Mouse (Mus musculus) fat pad, adult 2 months (tissue): Measurements from ENCODE around the gene Hddc3.
A peak's percentile ranks its signal among the peaks of the same experiment; 100 is the strongest.

Experiments
- DNase-seq: peaks from one replicate; pipeline ENCODE4 v3.0.0-alpha.2; 2011; ENCODE audit warnings: low read depth, low spot score; ENCODE audit errors: extremely low read depth

Hddc3 gene

DNA sequence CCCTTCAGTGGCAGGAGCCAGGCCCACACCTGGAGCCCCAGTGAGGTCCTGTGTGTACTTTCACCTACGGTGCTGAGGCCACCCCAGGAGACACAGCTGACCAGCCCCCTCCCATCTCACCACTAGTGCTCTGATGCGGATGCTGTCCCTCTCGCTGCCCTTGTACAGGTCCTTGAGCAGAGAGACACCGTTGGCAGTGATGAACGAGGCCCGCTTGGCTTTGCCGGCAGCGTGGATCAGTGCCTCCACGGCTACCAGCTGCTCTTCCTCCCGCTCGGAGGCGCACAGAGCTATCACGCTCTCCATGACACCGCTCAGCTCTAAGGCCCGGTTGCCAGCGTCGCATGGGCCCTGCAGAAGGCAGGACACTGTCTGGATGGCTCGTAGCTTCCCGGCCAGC lies 11.5 kb upstream of the Hddc3 start:
- no peak for DNase-seq

DNA sequence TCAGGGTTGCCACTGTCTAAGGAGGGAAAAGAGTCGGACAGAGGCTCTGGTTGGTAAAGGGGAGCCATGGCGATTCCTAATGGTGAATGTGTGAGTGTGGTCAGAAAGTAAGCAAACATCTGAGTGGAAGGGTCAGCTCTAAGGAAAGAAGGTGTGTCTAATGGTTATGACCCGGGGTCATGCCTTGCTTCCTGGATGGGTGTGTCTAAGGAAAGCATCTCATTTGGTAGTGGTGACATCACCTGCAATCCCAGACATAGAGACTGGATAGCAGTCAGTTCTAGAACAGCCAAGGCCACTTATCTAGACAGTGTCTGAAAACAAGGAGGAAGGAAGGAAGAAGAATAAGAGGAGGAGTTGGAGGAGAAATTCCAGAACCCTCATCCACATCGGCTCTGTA lies 8.1 kb upstream of the Hddc3 start:
- DNase-seq: no peak

DNA sequence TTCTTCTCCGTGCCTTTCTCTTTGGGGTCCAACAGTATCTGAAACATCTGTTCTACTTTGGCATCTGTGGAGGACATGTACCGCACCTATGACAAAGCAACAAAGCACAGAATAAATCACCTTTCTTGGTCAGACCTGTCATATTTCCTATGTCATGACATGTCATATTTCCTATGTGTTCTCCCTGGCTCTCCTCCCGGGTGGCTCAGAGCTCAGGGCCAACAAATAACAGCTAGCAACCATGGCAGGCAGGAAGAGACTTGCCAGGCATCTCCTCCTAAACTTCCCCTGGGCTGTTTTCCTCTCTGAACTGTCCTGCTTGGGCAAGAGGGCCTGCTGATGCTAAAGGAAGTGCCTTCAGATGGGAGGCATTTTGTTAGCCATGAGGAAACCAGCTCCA lies 6.0 kb upstream of the Hddc3 start:
- DNase-seq: peak; percentile 94

DNA sequence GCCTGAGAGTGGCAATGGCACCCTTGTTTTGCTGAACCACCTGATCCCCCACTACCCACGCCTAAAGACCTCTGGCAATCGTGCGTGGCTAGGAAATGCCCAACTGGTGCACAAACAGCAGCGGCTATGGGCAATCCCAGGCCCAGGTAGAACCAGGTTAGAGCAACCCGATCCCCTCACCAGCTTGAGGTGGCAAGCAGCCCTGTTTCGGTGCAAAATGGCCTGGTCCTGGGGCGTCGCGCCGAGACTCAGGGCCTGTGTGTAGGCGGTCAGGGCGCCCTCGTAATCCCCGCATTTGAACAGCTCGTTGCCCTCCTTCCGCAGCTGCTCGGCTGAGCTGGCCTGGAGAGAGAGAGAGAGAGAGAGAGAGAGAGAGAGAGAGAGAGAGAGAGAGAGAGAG lies 3.5 kb upstream of the Hddc3 start:
- no peak for DNase-seq

DNA sequence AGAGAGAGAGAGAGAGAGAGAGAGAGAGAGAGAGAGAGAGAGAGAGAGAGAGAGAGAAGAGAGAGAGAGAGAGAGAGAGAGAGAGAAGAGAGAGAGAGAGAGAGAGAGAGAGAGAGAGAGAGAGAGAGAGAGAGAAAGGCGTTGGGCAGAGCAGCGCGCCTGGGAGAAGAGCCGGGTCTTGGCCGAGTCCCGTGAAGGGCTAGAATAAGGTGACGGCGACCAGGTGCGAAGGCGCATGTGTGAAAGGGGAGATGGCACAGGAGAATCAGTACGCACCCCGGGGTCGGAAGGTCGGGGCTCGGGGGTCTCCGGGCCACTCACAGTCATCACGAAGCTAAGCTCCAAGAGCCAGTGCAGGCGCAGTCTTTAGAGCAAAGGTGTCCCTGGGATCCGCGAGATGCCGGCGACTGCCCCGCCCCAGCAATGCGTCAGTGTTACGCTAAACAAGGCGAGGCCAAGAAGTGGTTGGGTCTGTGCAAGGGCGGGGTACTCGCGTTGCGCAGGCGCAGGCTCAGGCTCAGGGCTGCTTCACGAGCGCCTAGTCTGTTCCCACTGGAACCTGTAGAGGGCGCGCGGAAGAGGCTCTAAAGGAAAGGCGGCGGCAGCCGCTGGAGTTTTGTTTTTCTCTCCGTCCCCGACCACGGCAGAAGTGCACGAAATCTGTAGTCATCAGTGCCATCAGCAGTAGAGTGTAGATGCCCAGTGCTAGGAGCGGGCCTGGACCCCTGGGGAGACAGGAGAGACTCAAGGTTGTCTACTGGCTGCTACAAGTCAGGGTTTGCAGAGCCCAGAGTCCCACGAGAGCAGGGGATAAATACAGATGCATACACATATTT lies 2.9 kb upstream of the Hddc3 start:
- no peak for DNase-seq

DNA sequence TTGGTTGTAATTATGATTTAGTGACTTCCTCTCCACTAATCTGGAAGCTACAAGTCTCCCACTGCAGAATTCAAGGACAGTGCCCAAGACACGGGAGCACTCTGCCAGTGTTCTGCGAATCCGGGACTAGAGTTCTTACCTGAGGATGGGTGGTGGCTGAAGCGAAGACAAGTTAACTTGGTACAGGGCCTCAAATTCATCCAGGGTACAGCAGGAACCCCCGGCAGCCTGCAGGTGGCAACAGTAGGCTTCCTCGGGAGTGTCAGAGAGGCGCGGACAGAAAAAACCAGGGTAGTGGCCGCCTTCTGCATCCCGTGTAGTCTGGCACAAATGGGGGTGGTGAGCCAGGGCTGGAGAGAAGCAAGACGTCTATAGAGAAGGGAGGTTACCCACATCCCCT lies 2.1 kb upstream of the Hddc3 start, which contains the start of gene Unc45a:
Unc45a (minus strand) TSS at position 213 of the 400 bp plus-strand sequence.
- DNase-seq: no peak

DNA sequence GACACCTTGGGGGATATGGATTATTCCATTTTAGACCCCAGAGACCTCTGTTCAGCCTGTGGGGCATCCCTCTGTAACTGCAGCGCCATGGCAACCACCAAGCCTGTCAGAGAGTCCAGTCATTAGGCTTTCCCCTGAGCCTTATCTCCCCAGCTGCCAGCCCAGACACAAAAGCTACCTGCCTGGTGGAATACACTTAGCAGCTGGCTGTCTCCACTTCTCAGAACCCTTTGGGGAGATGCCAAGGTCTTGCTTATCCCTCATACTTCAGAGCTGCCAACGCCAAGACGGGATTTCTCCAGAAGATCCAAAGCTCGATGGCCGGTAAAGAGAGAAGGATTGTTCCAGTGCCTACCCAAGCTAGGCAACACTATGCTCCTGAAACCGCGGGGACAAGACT lies 1.1 kb upstream of the Hddc3 start:
- no peak for DNase-seq

DNA sequence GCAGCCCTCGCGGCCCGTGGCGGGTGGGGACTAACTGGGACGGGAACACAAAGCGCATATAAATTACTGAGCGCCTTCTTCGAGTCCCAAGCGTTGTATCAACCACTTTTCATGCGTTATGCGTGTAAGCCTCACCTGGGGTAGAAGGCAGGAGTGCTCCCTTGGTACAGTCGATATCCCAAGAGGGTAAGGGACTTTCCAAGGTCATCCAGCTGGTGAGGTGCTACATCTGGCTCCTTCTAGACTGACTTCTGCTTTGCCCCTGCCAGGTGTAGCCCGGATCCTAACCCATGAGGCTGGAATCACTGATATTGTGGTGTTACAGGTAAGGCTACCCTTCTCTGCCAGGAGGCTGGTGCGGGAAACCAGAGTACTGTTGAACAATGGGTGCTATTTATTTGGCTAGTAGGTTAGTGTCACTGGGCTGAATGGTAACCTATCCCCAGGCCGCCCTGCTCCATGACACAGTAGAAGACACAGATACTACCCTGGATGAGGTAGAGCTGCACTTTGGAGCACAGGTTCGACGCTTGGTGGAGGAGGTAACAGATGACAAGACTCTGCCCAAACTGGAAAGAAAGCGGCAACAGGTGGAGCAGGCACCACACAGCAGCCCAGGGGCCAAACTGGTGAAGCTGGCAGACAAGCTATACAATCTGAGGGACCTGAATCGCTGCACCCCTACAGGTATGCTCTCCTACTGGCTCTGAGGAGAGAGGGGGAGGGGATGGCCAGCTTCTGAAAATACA lies 540 bp downstream of the Hddc3 start:
- DNase-seq: no peak

DNA sequence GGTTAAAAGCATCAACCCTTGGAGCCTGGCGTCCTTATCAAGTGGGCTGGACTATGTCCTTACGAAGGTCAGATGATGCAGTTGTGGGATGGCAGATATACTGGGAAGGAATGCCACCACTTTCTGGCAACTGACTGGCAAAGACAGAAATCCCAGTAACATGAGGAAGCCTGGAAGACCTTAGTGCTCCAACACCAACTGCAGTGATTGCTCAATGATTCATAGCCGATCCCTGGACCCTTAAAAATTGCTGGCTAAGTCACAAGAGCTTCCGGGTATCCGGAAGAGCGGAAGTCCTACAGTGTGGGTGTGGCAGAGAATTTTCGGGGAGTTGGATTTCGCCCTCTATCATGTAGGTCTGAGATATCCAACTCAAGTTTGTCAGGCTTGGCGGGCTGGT lies 3.3 kb downstream of the Hddc3 start:
- DNase-seq: no peak

DNA sequence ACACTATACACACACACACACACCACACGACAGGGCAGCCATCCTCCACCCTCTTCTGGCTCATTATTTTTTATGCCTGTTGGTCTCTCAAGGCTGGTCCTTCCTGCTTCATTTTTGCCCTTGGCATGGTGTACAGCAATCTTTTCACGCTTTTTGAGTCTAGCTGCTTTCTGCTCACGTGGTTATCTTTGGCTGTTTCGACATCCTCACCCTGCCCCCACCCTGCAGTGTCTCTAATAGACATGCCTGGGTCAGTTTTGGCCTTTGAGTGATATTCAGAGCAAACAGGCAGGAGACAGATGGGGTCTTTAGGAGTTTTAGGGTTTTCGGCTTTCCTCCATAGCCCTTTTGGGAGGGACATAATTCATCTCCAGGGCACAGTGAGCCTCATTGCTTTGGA lies 3.9 kb downstream of the Hddc3 start:
- DNase-seq: no peak

DNA sequence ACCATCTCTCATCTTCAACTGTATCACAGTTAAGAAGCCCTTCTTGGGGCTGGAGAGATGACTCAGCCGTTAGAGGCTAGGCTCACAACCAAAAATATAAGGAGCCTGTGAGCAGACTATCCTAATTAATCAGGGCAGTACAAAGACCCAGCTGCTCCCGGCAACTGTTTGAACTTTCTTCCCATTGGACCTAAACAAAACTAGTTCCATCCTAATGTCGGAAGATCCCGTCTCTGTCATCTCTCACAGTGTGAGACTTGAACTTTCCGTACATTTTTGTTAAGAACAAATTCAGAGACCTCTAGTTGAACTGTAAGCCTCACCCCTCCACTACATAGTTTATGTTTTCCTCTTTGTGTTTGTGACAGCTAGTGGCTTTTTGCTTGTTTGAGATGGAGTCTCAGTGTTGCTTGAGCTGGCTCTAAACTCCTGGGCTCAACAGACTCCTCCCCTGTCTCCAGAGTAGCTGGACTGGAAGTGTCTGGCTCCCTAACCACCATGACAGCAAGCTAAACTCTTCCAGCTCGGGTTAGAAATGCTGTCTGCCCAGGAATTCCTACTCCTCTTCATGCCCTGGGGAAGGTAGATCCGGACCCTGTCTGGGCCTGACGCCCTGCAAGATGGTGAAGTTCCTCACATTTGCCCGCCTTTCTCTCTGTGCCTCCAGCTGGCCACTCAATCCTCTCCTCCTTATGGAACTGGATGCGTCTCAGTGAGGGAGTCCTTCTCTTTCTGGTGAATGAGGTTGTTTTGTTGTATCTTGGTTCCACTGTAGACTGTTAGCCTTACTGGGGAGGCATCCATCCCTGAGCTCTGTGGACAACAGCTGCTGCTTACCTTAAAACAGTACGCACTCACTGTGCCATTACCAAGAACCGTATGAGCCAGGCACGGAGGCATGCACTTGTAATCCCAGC lies 5.0 kb downstream of the Hddc3 start:
- no peak for DNase-seq

DNA sequence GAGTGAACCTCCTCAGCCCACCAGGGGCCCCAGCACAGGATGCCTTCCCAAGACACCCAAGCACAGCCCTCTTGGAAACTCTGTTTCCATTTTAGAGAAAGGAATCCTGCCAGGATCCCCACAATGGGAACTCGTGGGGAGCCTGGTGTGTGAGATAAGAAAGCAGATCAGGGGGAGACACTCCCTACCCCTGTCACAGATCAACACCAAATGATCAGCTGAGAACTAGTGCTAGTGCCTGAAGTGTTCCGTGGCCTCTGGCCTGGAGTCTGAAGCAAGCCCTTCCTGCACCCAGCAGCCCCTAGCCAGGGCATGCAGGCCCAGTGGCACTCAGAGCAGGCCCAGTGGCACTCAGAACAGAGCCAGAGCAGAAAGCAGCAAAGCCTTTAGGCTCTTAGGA lies 7.9 kb downstream of the Hddc3 start:
- DNase-seq: no peak

DNA sequence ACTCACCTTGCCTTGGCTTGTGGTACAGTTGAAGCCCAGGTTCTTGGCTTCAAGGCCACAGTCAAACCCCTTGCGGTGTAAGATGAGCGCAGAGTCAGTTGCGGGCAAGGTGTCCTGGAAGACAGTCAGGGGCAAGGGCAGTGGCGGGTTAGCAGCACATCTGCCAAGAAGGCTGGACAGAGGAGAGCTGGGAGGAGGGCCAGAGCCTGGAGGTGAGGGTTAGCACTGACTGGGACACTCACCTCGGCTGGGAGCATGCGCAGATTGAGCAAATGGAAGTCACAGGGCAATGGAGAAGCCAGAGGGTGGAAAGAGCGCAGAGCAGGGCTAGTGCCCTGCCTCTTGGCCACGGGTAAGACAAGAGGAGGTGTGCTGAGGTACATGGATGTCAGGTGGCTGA lies 10.0 kb downstream of the Hddc3 start:
- no peak for DNase-seq

DNA sequence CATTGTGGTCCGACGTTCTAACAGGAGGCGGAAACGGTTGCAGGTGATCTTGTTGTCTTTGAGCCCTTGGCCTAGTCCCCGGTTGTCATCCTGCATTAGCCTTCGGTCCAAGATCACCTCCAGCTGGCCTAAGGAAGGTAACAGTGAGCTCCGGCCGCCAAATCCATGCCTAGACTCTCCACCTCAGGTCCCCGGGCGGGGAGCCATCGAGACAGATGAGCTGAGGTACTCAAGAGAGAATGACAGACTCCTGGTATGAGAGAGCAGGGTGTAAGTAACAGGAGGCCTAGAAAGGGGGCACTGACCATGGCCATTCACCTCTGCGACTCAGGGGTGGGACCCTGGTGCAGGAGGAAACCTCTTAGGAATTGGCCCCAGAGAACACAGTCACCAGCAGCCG lies 13.4 kb downstream of the Hddc3 start:
- no peak for DNase-seq

DNA sequence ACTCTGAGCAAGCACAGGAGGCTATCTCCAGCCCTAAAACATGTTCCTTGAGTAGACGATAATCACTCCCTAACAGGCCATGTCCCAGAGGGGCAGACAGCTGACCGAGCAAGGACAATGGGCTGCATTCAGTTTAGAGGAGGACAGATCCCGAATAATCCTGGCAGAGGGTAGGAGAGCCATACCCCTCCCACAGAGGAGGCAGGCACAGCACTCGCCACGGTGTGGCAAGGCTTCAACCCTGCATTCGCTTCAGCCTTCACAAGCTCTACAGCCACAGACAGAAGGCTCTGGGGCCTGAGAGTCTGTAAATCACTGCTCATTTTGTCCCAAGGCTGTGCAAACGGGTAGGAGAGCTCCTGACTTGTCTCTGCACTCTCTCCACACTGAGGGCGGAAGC lies 14.3 kb downstream of the Hddc3 start:
- DNase-seq: no peak

DNA sequence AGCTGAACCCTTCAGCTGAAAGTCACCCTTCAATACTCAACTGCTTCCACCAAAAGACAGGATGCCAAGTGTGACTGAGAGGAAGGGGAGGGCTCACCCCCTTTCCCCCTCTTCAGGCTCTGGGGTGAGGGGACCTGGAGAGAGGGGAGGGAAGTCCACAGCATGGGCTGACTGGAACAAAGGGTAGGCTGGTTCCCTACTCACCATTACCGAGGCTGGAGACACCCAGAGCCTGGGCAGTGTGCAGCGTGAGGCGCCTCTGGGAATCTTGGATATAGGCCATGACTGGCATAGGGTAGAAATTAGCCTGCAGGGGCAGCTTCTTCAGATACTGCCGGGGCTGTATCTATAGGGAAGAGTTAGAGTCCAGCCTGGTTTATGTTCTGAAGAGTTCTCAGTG lies 15.1 kb downstream of the Hddc3 start:
- no peak for DNase-seq

DNA sequence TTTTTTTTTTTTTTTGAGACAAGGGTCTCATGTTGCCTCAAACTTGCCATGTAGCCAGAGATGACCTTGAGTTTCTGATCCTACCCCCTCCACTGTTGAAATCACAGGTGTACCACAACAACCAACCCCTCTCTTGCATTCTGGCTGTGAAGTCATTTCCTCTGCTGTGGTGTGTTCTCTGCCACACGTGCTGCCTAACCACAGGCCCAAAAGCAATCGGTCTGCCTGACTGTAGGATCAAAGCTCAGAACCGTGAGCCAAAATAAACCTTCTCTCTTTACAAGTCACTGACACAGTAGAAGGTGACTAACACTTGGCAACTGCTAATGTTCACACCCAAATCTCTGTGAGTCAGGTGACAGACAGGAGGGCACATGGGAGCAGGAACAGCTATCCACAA lies 17.5 kb downstream of the Hddc3 start:
- DNase-seq: no peak

DNA sequence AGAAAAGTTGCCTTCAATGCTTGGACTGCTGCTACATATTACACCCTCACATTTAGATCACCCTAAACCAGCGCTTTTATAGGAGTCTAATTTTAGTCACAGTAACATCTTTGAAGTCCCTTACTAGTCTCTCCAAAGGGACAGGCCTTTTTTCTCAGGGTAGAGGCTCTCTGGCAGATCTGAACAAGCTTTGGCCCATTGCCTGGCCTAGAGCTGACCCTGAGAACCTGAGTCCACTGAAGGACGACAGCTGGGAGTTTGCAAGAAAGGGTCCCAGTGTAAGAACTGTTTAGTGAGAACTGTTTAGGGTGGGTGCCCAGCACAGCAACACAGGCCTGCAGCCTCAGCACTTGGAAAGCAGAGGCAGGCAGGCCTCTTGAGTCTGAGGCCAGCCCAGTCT lies 22.9 kb downstream of the Hddc3 start:
- no peak for DNase-seq

DNA sequence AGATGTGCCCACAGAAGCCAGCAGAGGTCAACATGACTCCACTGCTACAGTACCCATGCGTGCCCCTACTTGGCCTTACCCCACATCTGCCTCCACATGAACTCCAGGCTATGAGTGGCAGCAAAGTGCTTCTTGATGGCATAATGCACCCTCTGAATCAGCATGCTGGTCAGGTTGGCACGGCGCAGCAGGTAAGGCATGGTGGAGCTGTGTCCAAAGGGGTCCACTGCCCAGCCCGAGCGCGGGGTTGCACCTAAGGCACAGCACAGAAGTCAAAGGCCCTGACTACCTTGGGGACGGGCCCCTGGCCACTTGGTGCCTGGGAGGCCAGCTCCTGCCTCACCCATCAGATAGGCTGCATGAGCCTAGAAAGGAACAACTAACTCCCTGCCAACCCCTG lies 24.3 kb downstream of the Hddc3 start:
- DNase-seq: no peak

DNA sequence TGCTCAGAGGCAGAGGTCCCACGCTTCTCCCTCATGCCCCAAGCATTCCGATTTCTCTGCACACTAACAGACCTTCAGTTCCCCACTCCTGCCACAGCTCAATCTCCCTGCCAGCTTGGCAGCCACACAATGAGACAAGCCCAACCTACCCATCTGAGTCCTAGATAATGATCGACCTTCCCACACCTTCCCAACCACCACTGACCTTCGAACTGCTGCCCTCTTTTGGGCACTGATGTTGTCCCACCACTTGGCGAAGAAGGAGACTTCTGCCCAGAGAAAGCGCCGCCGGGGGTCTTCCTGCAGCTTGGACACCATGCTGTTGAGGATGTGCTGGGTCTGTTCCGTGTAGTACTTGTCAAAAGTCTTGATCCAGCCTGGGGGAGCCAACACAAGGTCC lies 25.1 kb downstream of the Hddc3 start:
- no peak for DNase-seq

DNA sequence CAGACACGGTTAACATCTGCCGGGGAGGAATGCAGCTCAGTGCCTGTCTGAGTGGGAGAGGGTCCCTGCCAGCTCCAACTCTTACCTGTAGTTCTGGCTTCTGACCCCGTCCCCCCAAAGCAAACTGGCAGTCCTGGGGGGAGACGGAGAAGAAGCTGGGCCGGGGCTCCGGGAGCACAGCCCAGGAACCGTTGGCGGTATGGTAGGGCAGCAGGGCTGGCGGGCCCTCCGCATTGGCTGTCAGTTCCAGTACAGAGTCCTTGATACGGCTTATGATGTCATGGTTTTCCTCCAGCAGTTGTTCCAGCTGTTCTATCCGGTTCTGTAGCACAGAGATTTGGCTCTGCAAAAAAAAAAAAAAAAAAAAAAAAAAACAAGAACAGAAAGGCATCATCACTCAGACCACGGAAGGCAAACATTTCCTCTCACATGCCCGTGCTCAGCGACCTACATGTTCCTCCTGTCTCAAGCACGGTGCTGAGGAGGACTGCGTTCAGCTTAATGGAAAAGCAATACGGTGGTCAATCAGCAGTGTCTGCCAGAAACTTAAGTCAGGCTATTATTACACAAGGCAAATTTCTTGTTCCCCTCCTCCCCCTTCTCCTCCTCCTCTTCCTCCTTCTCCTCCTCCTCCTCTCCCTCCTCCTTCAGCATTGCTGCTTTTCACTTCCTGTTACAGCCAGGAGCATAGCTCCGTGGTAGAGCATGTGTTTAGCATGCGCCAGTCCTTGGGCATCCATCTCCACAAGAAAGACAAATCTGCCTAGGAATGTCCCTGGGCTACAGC lies 25.9 kb downstream of the Hddc3 start:
- DNase-seq: no peak
